Mouse (Mus musculus): ENCODE measurements at regions not wholly inside any gene's neighbourhood (a gene's known extent, or its start where the extent isn't known, plus 50 kb on each side); places are given as distances from the start of the nearest gene placed in this dataset.

DNA sequence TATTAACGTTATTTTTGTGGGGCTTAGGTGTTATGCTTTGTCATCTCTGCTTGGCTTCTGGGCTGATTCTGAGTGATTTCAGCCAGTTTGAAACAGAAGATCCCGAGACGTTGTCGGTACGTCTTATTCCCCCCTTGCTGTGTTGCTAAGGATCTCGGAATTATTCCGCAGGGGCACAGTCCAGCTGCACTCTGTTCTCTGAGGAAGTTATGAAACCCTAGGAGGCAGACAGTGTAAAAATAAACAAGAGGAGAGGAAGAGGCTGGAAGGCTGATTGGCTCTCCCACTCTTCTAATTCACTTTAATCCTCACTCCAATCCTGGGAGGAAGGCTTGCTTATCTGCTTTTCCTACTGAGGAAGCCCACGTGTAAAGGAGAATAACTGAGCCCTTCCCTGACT lies 325.3 kb upstream of the Trpc7 start:
- WGBS: 62% methylated on average over 8 of the region's 8 CpGs
- DNase-seq (ENCODE audit: low read depth, low spot score): no peak

DNA sequence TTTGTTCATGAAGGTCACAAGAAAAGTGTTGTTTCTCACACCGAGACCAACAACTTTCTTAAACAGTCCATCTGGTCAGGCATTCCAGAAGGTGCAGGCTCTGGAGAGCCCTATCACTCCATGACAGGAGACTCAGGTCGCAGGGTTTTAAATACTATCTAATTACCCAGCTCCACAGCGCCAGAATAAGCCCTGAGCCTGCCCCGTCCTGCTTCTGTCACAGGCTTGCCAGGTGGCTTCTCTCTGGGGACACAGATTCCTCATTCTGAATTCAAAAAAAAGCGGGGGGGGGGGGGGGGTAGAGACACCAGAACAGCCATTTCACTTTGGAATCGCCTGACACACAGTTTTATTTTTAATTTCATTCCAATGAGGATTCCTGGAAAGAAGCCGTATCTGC lies 320.4 kb upstream of the Trpc7 start:
- no peak for DNase-seq (ENCODE audit: low read depth, low spot score)
- WGBS: 44% methylated on average over 7 of the region's 7 CpGs

DNA sequence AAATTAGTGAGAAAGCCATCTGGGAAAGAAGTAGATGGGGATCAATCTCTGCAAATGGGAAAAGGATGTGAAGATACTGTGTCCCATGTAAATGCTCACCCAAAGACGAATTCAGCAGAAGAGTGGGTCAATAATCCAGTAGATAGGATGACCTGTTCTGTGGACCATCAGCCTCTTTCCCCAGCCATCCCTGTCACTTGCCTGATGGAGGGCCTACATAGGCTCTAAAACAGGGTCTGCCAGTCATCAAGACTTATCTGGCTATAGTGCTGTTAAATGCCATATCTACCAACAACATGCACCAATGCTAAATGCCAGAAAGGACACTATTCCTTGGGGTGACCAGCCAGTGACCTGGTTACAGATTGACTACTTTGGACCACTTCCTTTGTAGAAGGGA lies 316.5 kb upstream of the Trpc7 start:
- DNase-seq (ENCODE audit: low read depth, low spot score): no peak
- 58% methylated on average over 1 of the region's 1 CpGs for WGBS

DNA sequence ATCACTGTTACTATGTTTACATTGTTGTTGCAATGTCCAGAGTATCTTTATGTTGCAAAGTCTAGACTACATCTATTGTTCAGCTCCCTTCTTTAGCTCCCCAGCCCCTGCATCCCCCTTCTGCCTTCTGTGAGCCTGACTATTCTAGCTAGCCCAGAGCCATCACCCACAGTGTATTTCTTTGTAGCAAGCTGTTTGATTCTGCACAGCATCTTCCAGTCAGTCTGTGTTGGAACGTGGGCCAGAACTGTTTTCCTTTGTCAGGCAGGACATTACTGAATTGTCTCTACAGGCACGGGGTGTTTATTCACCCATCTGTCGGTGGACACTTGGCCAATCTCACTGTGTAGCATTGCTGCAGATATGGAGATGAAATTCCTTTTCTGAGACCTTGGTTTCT lies 295.4 kb upstream of the Trpc7 start:
- DNase-seq (ENCODE audit: low read depth, low spot score): no peak
- 52% methylated on average over 3 of the region's 3 CpGs for WGBS

- WGBS: 62% methylated on average over 3 of the region's 3 CpGs
Measured at GRCm38 (mm10) chr13:57189246-57189645, 293.5 kb upstream of the Trpc7 start.

GRCm38 (mm10) chr13:57186168-57186567 lies 290.4 kb upstream of the Trpc7 start:
- WGBS: 46% methylated on average over 2 of the region's 2 CpGs
- DNase-seq (ENCODE audit: low read depth, low spot score): no peak

More at GRCm38 (mm10) chr13:57189246-57189645, 293.5 kb upstream of the Trpc7 start:
- no peak for DNase-seq (ENCODE audit: low read depth, low spot score)

- DNase-seq (ENCODE audit: low read depth, low spot score): no peak
- WGBS: 63% methylated on average over 3 of the region's 3 CpGs
Measured at GRCm38 (mm10) chr13:57170180-57170579, 274.4 kb upstream of the Trpc7 start.

GRCm38 (mm10) chr13:57169621-57170020 lies 273.8 kb upstream of the Trpc7 start:
- no peak for DNase-seq (ENCODE audit: low read depth, low spot score)
- WGBS: 92% methylated on average over 2 of the region's 2 CpGs

- 92% methylated on average over 2 of the region's 2 CpGs for WGBS
- no peak for DNase-seq (ENCODE audit: low read depth, low spot score)
Measured at GRCm38 (mm10) chr13:57165367-57165766, 269.6 kb upstream of the Trpc7 start.

GRCm38 (mm10) chr13:57152787-57153186 lies 257.0 kb upstream of the Trpc7 start:
- 73% methylated on average over 5 of the region's 5 CpGs for WGBS
- no peak for DNase-seq (ENCODE audit: low read depth, low spot score)

DNA sequence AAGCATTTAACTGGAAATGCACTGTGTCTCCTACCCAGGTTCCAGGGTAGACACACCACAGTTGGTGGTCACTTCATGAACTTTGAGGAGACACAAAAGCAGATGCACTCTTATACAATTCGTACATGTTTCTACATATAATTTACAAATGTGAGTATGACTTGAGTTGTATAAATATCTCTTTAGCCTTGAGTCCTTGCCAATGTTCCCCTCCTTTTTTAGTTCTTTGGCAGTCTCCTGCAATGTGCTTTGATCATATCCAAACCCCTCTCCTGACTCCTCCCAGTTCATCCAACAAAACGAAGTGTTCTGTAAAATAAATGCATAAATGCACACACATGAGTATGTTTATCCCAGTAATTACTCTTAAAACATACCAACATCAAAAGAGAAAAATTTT lies 251.8 kb upstream of the Trpc7 start:
- WGBS: 48% methylated on average over 2 of the region's 2 CpGs
- no peak for DNase-seq (ENCODE audit: low read depth, low spot score)

GRCm38 (mm10) chr13:57146708-57147107 lies 250.9 kb upstream of the Trpc7 start:
- WGBS: 70% methylated on average over 4 of the region's 4 CpGs
- no peak for DNase-seq (ENCODE audit: low read depth, low spot score)

GRCm38 (mm10) chr13:57145782-57146181 lies 250.0 kb upstream of the Trpc7 start:
- DNase-seq (ENCODE audit: low read depth, low spot score): no peak
- 69% methylated on average over 2 of the region's 2 CpGs for WGBS

- WGBS: 35% methylated on average over 5 of the region's 5 CpGs
- no peak for DNase-seq (ENCODE audit: low read depth, low spot score)
Measured at GRCm38 (mm10) chr13:57142851-57143250, 247.1 kb upstream of the Trpc7 start.

DNA sequence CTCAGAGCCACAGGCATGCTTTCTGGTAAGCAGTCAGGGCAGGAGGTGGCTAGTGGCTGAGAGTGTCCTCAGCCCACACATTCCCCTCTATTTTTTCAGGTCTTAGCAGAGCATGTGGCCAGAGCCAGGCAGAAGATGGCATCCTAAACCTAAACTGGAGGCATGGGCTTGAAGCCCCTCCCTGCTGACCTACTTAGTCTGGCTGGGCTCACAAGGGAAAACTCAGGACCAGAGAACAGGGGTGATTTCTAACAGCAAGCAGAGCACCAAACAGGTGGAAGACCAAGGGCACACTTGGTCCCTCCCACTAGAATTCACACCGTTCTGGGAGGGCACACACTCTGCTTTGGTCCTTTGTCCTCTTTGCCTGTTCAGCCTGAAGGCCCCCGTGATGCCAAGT lies 246.6 kb upstream of the Trpc7 start:
- WGBS: 20% methylated on average over 2 of the region's 2 CpGs
- DNase-seq (ENCODE audit: low read depth, low spot score): no peak

DNA sequence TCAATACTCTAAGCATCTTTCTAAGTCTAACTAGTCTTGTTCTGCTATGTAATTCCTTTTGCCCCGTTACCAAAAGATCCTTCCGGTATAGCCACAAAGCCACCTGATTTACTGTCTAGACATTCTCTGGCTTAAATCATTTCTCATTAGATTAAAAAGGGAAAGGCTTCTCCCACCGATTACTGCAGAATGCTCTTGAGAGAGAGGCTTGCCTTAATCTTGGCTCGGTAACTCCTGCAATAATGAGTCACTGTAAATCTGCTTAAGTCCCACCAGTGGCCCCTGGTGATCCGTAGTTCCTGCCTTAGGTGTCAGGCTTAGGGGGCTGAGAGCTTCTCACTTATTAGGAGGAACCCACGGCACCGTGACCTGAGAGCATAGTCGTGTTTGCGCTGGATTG lies 220.1 kb upstream of the Trpc7 start:
- 60% methylated on average over 9 of the region's 9 CpGs for WGBS

GRCm38 (mm10) chr13:57107956-57108355 lies 212.2 kb upstream of the Trpc7 start:
- no peak for DNase-seq (ENCODE audit: low read depth, low spot score)
- 26% methylated on average over 12 of the region's 12 CpGs for WGBS

More for the DNA sequence above, 220.1 kb upstream of the Trpc7 start:
- no peak for DNase-seq (ENCODE audit: low read depth, low spot score)

- DNase-seq (ENCODE audit: low read depth, low spot score): no peak
- 88% methylated on average over 7 of the region's 7 CpGs for WGBS
Measured at GRCm38 (mm10) chr13:57099601-57100000, 203.8 kb upstream of the Trpc7 start.

- WGBS: 83% methylated on average over 8 of the region's 8 CpGs
- DNase-seq (ENCODE audit: low read depth, low spot score): no peak
Measured at GRCm38 (mm10) chr13:57091886-57092285, 196.1 kb upstream of the Trpc7 start.

DNA sequence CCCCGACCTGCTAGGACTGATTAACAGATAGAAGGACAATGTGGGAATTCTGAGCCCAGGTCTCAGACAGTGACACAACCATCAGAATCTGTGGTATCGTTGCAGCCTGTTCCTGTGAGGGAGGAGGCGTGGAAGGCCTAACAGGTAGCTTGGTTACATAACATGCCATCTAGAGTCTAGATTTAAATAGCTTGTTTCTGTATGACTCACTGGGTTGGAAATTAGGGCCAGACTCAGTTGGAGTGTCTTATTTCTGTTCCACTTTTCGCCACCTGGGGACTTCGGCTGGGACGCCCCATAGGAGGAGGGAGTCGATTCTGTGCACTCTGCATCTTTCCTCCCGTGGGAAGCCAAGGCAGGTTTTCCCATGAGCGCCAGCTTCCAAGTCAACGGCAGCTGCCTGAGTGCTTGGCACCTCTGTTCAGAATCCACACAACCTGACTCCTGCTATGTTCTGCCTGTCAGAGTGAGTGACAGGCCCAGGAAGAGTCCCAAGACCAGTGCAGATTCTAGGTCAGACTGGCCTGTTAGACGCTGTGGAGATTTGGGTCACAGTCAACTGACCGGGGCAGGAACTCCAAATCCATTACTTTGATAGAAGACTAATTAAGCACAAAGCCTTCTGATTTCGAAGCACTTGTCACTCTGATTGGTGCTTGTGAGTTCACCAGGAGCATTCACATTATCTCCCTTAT lies 193.7 kb upstream of the Trpc7 start:
- no peak for DNase-seq (ENCODE audit: low read depth, low spot score)
- WGBS: 82% methylated on average over 13 of the region's 13 CpGs

- no peak for DNase-seq (ENCODE audit: low read depth, low spot score)
- WGBS: 79% methylated on average over 6 of the region's 6 CpGs
Measured at GRCm38 (mm10) chr13:57087966-57088365, 192.2 kb upstream of the Trpc7 start.

DNA sequence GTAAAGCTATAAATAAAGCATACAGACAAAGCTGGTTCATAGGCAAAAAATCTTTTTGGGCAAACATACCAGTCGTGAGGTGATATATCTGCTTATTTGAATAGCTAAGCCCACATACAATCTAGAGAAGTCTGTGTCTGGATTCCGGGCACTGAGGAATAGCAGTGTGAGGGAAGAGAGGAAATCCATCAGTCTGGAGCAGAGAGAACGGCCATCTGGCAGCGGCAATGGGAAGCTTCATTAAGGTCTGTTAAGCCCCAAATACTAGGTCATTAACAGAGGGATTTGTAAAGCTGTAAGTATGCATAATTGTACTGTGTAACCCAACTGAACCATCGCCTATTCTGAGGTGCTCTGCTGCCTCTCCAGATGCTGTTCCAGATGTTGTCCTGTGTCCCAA lies 191.6 kb upstream of the Trpc7 start:
- no peak for DNase-seq (ENCODE audit: low read depth, low spot score)
- WGBS: 75% methylated on average over 5 of the region's 5 CpGs

All from large intestine, adult 2 months (tissue).